Mouse (Mus musculus): ENCODE measurements around the gene Kdm8.

DNA sequence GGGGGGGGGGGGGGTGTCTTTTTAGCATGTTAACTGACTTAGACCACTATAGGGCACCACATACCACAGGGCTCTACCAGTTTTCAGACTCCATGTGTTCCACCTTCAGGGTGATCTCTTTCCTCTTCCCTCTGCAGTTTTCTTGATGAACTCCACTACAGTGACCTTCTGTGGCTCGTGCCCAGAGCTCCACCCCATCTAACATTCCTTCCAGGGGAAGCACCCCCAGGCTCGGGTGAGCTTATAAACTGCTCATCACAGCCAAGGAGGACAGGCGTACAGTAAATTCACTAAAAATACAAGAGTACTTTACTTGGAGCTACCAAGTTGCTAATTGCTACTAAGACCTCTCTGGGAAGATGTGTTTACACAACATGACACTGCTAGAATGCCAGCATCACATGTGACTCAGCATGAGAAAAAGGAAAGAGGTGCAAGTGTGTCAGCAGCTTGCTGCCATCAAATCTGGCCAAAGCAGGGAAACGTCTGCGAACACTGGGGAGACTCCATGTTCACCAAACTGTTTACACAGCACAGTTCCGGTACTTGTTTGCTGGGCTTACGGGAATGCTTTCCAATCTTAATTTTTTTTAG is 34.0 kb downstream of the Kdm8 start:
- TF ChIP-seq CTCF (IDR thresholded peaks at IDR 0.05) (no peak), EP300 (IDR thresholded peaks at IDR 0.05; ENCODE audit: insufficient read depth, low read depth, low read length) (no peak)
